Mouse (Mus musculus): Measurements from ENCODE around the gene Cdk10. TPM values are rescaled to one million over a fixed set of nuclear protein-coding genes. Genes with fewer than 3 reads are reported as not detected.
"Not testable (repeated sequence)": the region's sequence is repeated elsewhere in the genome, so short reads cannot be mapped to it uniquely, and the experiment has no call there.

Gene Cdk10
- polyA plus RNA-seq, 1 experiment from 2014 or later, result 19.5 TPM

- Histone ChIP-seq H3K27me3 (ENCODE audit: control insufficient read depth, insufficient read depth, low read length) (no peaks in the 10 kb centered on the region), H3K36me3 (ENCODE audit: control insufficient read depth, insufficient read depth) (peaks cover 25% of the 10 kb centered on the region), H3K27ac (ENCODE audit: low read length) (peak overlapping the region; percentile 89), H3K4me1 (ENCODE audit: control insufficient read depth, insufficient read depth, low read length) (peaks cover 17% of the 10 kb centered on the region), H3K4me3 (ENCODE audit: low read length) (peak overlapping the region; percentile 98), H3K9me3 (replicated peaks; ENCODE audit: control insufficient read depth, low read length) (no peaks in the 10 kb centered on the region), H3K9ac (ENCODE audit: low read length) (peak overlapping the region; percentile 95), H3K4me2 (ENCODE audit: low read depth, low read length) (peak overlapping the region; percentile 72)
- peak; percentile 42 for ATAC-seq (replicated peaks; ENCODE audit: extremely low read depth, insufficient read depth, low FRiP score)
- under 1% methylated on average over 39 of the region's 40 CpGs for WGBS
These were observed 28.9 kb downstream of the Cdk10 start for GRCm38 (mm10) chr8:123253451-123254098.

- ATAC-seq (replicated peaks; ENCODE audit: extremely low read depth, insufficient read depth, low FRiP score), result peak; percentile 96
- Histone ChIP-seq H3K9ac (ENCODE audit: low read length) (peak within 1 kb of the TSS; percentile 95), H3K4me3 (ENCODE audit: low read length) (peak within 1 kb of the TSS; percentile 98), H3K4me2 (ENCODE audit: low read depth, low read length) (peak within 1 kb of the TSS; percentile 95), H3K36me3 (ENCODE audit: control insufficient read depth, insufficient read depth) (peaks cover 27% of the 10 kb centered on the region), H3K9me3 (replicated peaks; ENCODE audit: control insufficient read depth, low read length) (no peaks in the 10 kb centered on the region), H3K27me3 (ENCODE audit: control insufficient read depth, insufficient read depth, low read length) (no peaks in the 10 kb centered on the region), H3K27ac (ENCODE audit: low read length) (peak within 1 kb of the TSS; percentile 89), H3K4me1 (ENCODE audit: control insufficient read depth, insufficient read depth, low read length) (peaks cover 17% of the 10 kb centered on the region)
- WGBS, result under 1% methylated on average over 89 of the region's 99 CpGs
These were observed 29.6 kb downstream of the Cdk10 start, which contains the start of the genes Zfp276 and Vps9d1 for GRCm38 (mm10) chr8:123254099-123254885. Gene Zfp276 (plus strand): TSS chr8:123254195. Gene Vps9d1 (minus strand): TSS chr8:123254348.

- peaks cover 30% of the 10 kb centered on the region for H3K36me3 ChIP-seq (ENCODE audit: control insufficient read depth, insufficient read depth)
- H3K27me3 ChIP-seq (ENCODE audit: control insufficient read depth, insufficient read depth, low read length), result no peaks in the 10 kb centered on the region
- WGBS, result 61% methylated on average over 6 of the region's 6 CpGs
- H3K9me3 ChIP-seq (replicated peaks; ENCODE audit: control insufficient read depth, low read length), result no peaks in the 10 kb centered on the region
- H3K27ac ChIP-seq (ENCODE audit: low read length), result no peak overlapping the region
- ATAC-seq (replicated peaks; ENCODE audit: extremely low read depth, insufficient read depth, low FRiP score), result no peak
- peaks cover 17% of the 10 kb centered on the region for H3K4me1 ChIP-seq (ENCODE audit: control insufficient read depth, insufficient read depth, low read length)
- peak overlapping the region; percentile 98 for H3K4me3 ChIP-seq (ENCODE audit: low read length)
- peak overlapping the region; percentile 95 for H3K4me2 ChIP-seq (ENCODE audit: low read depth, low read length)
- H3K9ac ChIP-seq (ENCODE audit: low read length), result peak overlapping the region; percentile 95
These were observed 30.5 kb downstream of the Cdk10 start for GRCm38 (mm10) chr8:123255170-123255569.

GRCm38 (mm10) chr8:123257114-123257513 is 32.5 kb downstream of the Cdk10 start:
- Histone ChIP-seq H3K9me3 (replicated peaks; ENCODE audit: control insufficient read depth, low read length) (no peaks in the 10 kb centered on the region), H3K27ac (ENCODE audit: low read length) (no peak overlapping the region), H3K4me2 (ENCODE audit: low read depth, low read length) (no peak overlapping the region), H3K4me1 (ENCODE audit: control insufficient read depth, insufficient read depth, low read length) (peaks cover 17% of the 10 kb centered on the region), H3K9ac (ENCODE audit: low read length) (no peak overlapping the region), H3K4me3 (ENCODE audit: low read length) (no peak overlapping the region), H3K36me3 (ENCODE audit: control insufficient read depth, insufficient read depth) (peaks cover 24% of the 10 kb centered on the region), H3K27me3 (ENCODE audit: control insufficient read depth, insufficient read depth, low read length) (no peaks in the 10 kb centered on the region)
- 90% methylated on average over 3 of the region's 3 CpGs for WGBS
- ATAC-seq (replicated peaks; ENCODE audit: extremely low read depth, insufficient read depth, low FRiP score), result no peak

- peaks cover 26% of the 10 kb centered on the region for H3K36me3 ChIP-seq (ENCODE audit: control insufficient read depth, insufficient read depth)
- not testable (repeated sequence) for ATAC-seq (replicated peaks; ENCODE audit: extremely low read depth, insufficient read depth, low FRiP score); H3K9me3 ChIP-seq (replicated peaks; ENCODE audit: control insufficient read depth, low read length); H3K4me2 ChIP-seq (ENCODE audit: low read depth, low read length); H3K27me3 ChIP-seq (ENCODE audit: control insufficient read depth, insufficient read depth, low read length); H3K4me3 ChIP-seq (ENCODE audit: low read length); H3K27ac ChIP-seq (ENCODE audit: low read length); H3K9ac ChIP-seq (ENCODE audit: low read length)
- H3K4me1 ChIP-seq (ENCODE audit: control insufficient read depth, insufficient read depth, low read length), result peaks cover 17% of the 10 kb centered on the region
- WGBS, result 94% methylated on average over 7 of the region's 8 CpGs
These were observed 33.0 kb downstream of the Cdk10 start for GRCm38 (mm10) chr8:123257593-123257992.

GRCm38 (mm10) chr8:123267926-123268656 is 43.4 kb downstream of the Cdk10 start:
- Histone ChIP-seq H3K27ac (ENCODE audit: low read length) (no peak overlapping the region), H3K4me3 (ENCODE audit: low read length) (no peak overlapping the region), H3K27me3 (ENCODE audit: control insufficient read depth, insufficient read depth, low read length) (no peaks in the 10 kb centered on the region), H3K4me2 (ENCODE audit: low read depth, low read length) (no peak overlapping the region), H3K4me1 (ENCODE audit: control insufficient read depth, insufficient read depth, low read length) (no peaks in the 10 kb centered on the region), H3K9ac (ENCODE audit: low read length) (no peak overlapping the region), H3K9me3 (replicated peaks; ENCODE audit: control insufficient read depth, low read length) (no peaks in the 10 kb centered on the region), H3K36me3 (ENCODE audit: control insufficient read depth, insufficient read depth) (peaks cover 53% of the 10 kb centered on the region)
- 75% methylated on average over 14 of the region's 14 CpGs for WGBS
- ATAC-seq (replicated peaks; ENCODE audit: extremely low read depth, insufficient read depth, low FRiP score), result no peak

- no peak overlapping the region for H3K27ac ChIP-seq (ENCODE audit: low read length)
- WGBS, result 89% methylated on average over 10 of the region's 10 CpGs
- H3K4me2 ChIP-seq (ENCODE audit: low read depth, low read length), result no peak overlapping the region
- H3K9ac ChIP-seq (ENCODE audit: low read length), result no peak overlapping the region
- H3K4me3 ChIP-seq (ENCODE audit: low read length), result no peak overlapping the region
- H3K36me3 ChIP-seq (ENCODE audit: control insufficient read depth, insufficient read depth), result peaks cover 30% of the 10 kb centered on the region
- H3K27me3 ChIP-seq (ENCODE audit: control insufficient read depth, insufficient read depth, low read length), result no peaks in the 10 kb centered on the region
- H3K9me3 ChIP-seq (replicated peaks; ENCODE audit: control insufficient read depth, low read length), result no peaks in the 10 kb centered on the region
- no peak for ATAC-seq (replicated peaks; ENCODE audit: extremely low read depth, insufficient read depth, low FRiP score)
- H3K4me1 ChIP-seq (ENCODE audit: control insufficient read depth, insufficient read depth, low read length), result no peaks in the 10 kb centered on the region
These were observed 46.5 kb downstream of the Cdk10 start for GRCm38 (mm10) chr8:123271147-123271546.

GRCm38 (mm10) chr8:123271901-123272300 is 47.3 kb downstream of the Cdk10 start:
- 67% methylated on average over 4 of the region's 4 CpGs for WGBS
- H3K9ac ChIP-seq (ENCODE audit: low read length), result no peak overlapping the region
- no peak overlapping the region for H3K4me2 ChIP-seq (ENCODE audit: low read depth, low read length)
- H3K27ac ChIP-seq (ENCODE audit: low read length), result no peak overlapping the region
- no peak for ATAC-seq (replicated peaks; ENCODE audit: extremely low read depth, insufficient read depth, low FRiP score)
- no peaks in the 10 kb centered on the region for H3K4me1 ChIP-seq (ENCODE audit: control insufficient read depth, insufficient read depth, low read length)
- H3K9me3 ChIP-seq (replicated peaks; ENCODE audit: control insufficient read depth, low read length), result no peaks in the 10 kb centered on the region
- no peak overlapping the region for H3K4me3 ChIP-seq (ENCODE audit: low read length)
- H3K36me3 ChIP-seq (ENCODE audit: control insufficient read depth, insufficient read depth), result peaks cover 24% of the 10 kb centered on the region
- H3K27me3 ChIP-seq (ENCODE audit: control insufficient read depth, insufficient read depth, low read length), result no peaks in the 10 kb centered on the region

All from heart, embryonic 16.5 days (tissue).